Mouse (Mus musculus): ENCODE data around the gene Mfsd6l.

DNA sequence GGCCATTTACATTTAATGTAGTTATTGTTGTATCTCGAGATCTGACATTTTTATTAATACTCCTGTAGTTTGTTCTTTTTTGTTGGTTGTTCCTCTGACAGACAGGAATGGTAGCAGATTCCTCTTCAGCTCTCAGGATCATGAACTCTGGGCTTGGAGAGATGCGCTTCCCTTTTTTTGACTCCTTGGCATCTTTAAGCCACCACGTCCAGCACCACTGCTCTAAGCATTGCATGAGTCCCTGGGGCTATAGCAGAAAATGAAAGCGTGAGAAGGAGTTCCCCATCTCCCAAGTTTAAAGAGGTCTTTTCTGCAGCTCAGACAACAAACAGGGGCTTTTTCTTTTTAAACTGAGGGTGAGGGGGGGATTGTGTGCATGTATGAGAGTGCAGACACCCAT, 36.6 kb upstream of the Mfsd6l start:
- TF ChIP-seq CTCF (IDR thresholded peaks at IDR 0.05; ENCODE audit: low read depth, low read length): no peak
- no peak for TF ChIP-seq TAL1 (conservative IDR thresholded peaks at IDR 0.05; ENCODE audit: low read depth, low read length)
- TF ChIP-seq GATA1 (IDR thresholded peaks at IDR 0.05; ENCODE audit: borderline replicate concordance, low read length): no peak
- TF ChIP-seq GATA2 (IDR thresholded peaks at IDR 0.05; ENCODE audit: borderline replicate concordance, low read depth, low read length): no peak

Data from G1E (cell line).